Mouse (Mus musculus) small intestine, adult 2 months (tissue): ENCODE results near the gene Rtkn2. TPM values are rescaled to one million over a fixed set of nuclear protein-coding genes. Genes with fewer than 3 reads are reported as not detected.

Source experiments
- H3K27ac ChIP-seq: fragments of 200-500 bp; 2 replicates; pipeline ENCODE4 v1.5.1; 2012; ENCODE audit warnings: low read depth, low read length, control low read depth, inconsistent platforms; ENCODE audit not compliant: insufficient read depth
- H3K27me3 ChIP-seq: fragments of 200-500 bp; 2 replicates; pipeline ENCODE4 v1.6.1; 2012; ENCODE audit warnings: mild to moderate bottlenecking, moderate library complexity, low read length, inconsistent platforms; ENCODE audit not compliant: control insufficient read depth, insufficient read depth
- H3K36me3 ChIP-seq: fragments of 200-500 bp; 2 replicates; pipeline ENCODE4 v1.6.1; 2012; ENCODE audit warnings: mild to moderate bottlenecking, low read length, control low read depth, inconsistent platforms; ENCODE audit not compliant: control insufficient read depth, insufficient read depth
- H3K4me1 ChIP-seq: fragments of 200-500 bp; 2 replicates; pipeline ENCODE4 v1.6.1; 2012; ENCODE audit warnings: low read length, inconsistent platforms, mixed read lengths; ENCODE audit not compliant: control insufficient read depth, insufficient read depth, insufficient read length
- H3K4me3 ChIP-seq: fragments of 200-500 bp; 2 replicates; pipeline ENCODE4 v1.5.1; 2012; ENCODE audit warnings: low read depth, mild to moderate bottlenecking, control low read depth, inconsistent platforms, low read length, moderate library complexity
- CTCF ChIP-seq: fragments of 200-500 bp; IDR thresholded peaks from 2 replicates; pipeline ENCODE4 v1.5.1; 2012; ENCODE audit warnings: low read depth, mild to moderate bottlenecking, control low read depth, inconsistent platforms, low read length, moderate library complexity, mixed read lengths; ENCODE audit not compliant: insufficient replicate concordance, insufficient read length; ENCODE audit errors: extremely low read depth
- POLR2A ChIP-seq: fragments of 200-500 bp; IDR thresholded peaks from 2 replicates; pipeline ENCODE4 v1.6.1; 2012; ENCODE audit warnings: low read depth, mild to moderate bottlenecking, control low read depth, inconsistent platforms, low read length, moderate library complexity
- WGBS: fragments of 180-500 bp; shearing (Covaris S2); methylation state at CpG from one replicate; pipeline ENCODE4 v1.1.7; 2018; 5-methylcytosine and 5-hydroxymethylcytosine counted together
- polyA plus RNA-seq: library from polyadenylated mRNA; depleted of rRNA; stranded (reverse); fragments of >200 nt; gene quantifications from 2 replicates; pipeline ENCODE4 v1.2.3, GENCODE M21; 2012

Gene Rtkn2
- polyA plus RNA-seq, 1 experiment = 0.06 TPM

DNA sequence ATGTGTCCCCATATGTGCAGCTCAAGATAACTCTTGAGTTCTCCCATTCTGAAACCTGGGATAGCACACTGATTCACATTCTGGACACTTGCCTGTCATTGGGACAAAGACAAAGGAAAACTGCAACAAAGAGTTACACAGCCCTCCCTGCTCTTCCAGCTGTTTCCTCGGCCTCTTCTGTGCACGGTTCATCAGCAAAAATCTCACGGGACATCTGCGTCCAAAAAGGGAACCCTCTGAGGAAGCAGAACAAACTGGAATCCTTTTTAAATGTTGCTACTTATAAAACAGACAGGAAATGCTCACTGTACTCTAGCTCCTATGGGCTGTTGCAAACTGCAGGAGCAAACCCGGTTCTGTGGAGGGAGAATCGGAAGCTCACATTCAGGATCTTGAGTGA lies 13.3 kb upstream of the Rtkn2 start:
- WGBS = 63% methylated on average over 6 of the region's 6 CpGs
- Histone ChIP-seq H3K27ac (no peak overlapping the region), H3K27me3 (no peaks in the 10 kb centered on the region; the same call in 1 of the 2 replicates), H3K36me3 (no peaks in the 10 kb centered on the region), H3K4me3 (no peak overlapping the region), H3K4me1 (no peaks in the 10 kb centered on the region)
- no peak for TF ChIP-seq POLR2A
- TF ChIP-seq CTCF = no peak

DNA sequence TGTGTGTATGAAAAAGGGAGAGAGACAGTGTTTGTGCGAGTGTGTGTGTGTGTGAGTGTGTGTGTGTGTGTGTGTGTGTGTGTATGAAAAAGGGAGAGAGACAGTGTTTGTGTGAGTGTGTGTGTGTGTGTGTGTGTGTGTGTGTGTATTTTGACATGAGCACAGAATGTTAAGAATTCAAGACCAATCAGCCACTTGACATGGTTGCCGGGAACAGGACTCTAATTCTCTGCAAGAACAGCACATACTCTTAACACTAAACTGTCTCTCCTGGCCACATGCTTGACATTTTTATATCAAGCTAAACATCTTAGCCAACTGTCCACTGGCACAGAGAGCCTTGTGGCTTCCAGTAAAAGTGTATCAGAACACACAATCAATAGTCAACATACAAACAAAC lies 12.4 kb upstream of the Rtkn2 start:
- 71% methylated on average over 2 of the region's 2 CpGs for WGBS
- no peaks in the 10 kb centered on the region for H3K36me3 ChIP-seq
- no peak for TF ChIP-seq POLR2A
- no peak for TF ChIP-seq CTCF
- no peak overlapping the region for H3K27ac ChIP-seq
- no peak overlapping the region for H3K4me3 ChIP-seq
- no peaks in the 10 kb centered on the region; the same call in 1 of the 2 replicates for H3K27me3 ChIP-seq
- no peaks in the 10 kb centered on the region for H3K4me1 ChIP-seq

- Histone ChIP-seq H3K27ac (no peak overlapping the region), H3K4me1 (no peaks in the 10 kb centered on the region), H3K4me3 (no peak overlapping the region), H3K27me3 (no peaks in the 10 kb centered on the region), H3K36me3 (no peaks in the 10 kb centered on the region)
- TF ChIP-seq CTCF = no peak
- no peak for TF ChIP-seq POLR2A
- WGBS = 79% methylated on average over 11 of the region's 11 CpGs
Observed at GRCm38 (mm10) chr10:67971166-67971796, 8.1 kb upstream of the Rtkn2 start.

GRCm38 (mm10) chr10:67977271-67977670 lies 2.1 kb upstream of the Rtkn2 start:
- H3K27me3 ChIP-seq = 0 out of 2 replicates have a peak, but pooled peaks cover 4% of the 10 kb centered on the region
- no peaks in the 10 kb centered on the region for H3K36me3 ChIP-seq
- no peak overlapping the region for H3K4me3 ChIP-seq
- 46% methylated on average over 4 of the region's 4 CpGs for WGBS
- no peak overlapping the region for H3K27ac ChIP-seq
- no peak for TF ChIP-seq CTCF
- peaks cover 6% of the 10 kb centered on the region for H3K4me1 ChIP-seq

- 91% methylated on average over 8 of the region's 8 CpGs for WGBS
- 0 out of 2 replicates have a peak, but pooled peaks cover 4% of the 10 kb centered on the region for H3K27me3 ChIP-seq
- H3K27ac ChIP-seq = no peak overlapping the region
- H3K4me3 ChIP-seq = no peak overlapping the region
- TF ChIP-seq POLR2A (no peak), CTCF (no peak)
- no peaks in the 10 kb centered on the region for H3K36me3 ChIP-seq
- peaks cover 6% of the 10 kb centered on the region for H3K4me1 ChIP-seq
Observed at GRCm38 (mm10) chr10:67983776-67984175, 4.4 kb downstream of the Rtkn2 start.

DNA sequence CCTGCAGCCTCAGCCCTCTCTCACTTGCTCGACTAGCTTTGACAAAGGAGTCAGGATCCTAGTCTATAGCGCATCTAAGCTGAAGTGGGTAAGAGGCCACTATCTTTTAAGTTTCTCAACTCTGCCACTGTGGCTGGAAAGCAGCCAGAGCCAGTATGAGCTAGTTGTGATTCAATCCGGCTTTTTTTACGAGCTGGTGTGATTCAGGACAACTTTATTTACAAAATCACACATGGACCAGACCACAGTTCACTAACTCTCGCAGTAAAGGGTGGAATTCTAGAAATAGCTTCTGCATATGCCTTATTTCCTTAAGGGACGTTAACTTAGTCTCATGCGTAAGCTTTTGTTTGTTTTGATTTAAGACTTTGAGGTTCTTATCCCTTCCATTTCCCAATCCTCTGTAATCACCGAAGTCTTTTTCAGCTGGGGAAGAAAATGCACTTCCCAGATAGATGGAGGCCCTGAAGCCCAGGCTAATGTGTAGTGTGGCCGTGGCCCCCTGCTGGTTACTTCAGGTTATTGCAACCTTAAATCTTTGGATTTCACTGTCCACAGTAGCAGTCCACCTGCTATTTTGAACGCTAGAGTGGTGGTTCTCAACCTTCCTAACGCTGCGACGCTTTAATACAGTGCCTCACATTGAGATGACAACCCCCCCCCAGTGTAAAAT lies 5.0 kb downstream of the Rtkn2 start:
- Histone ChIP-seq H3K36me3 (no peaks in the 10 kb centered on the region), H3K4me1 (peaks cover 4% of the 10 kb centered on the region), H3K4me3 (no peak overlapping the region), H3K27me3 (0 out of 2 replicates have a peak, but pooled peaks cover 4% of the 10 kb centered on the region), H3K27ac (no peak overlapping the region)
- TF ChIP-seq POLR2A (no peak), CTCF (peak; percentile 76; the same call in 1 of the 2 replicates)
- WGBS = 36% methylated on average over 13 of the region's 13 CpGs

DNA sequence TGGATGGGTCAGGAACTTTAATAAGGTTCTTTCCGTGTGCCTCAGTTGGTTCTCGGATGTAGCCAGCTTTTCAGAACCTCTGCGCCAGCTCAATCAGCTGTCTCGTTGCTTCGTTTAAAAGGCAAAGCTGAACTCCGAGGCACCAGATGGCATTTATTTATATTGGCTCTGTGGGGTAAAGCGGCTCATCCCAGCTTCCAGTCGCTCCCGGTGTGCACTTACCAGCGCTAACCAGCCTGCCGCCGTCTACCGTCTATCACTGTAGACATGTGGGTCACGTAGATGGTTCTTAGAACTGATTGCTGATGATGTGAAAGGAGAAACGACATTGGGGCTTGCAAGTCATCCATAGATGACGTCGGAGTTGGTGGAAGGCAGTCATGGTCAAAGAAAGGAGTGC lies 5.7 kb downstream of the Rtkn2 start:
- H3K4me1 ChIP-seq = no peaks in the 10 kb centered on the region
- no peak overlapping the region for H3K27ac ChIP-seq
- no peaks in the 10 kb centered on the region for H3K36me3 ChIP-seq
- H3K27me3 ChIP-seq = no peaks in the 10 kb centered on the region
- 90% methylated on average over 17 of the region's 17 CpGs for whole genome bisulfite sequencing
- TF ChIP-seq POLR2A = no peak
- TF ChIP-seq CTCF = no peak
- H3K4me3 ChIP-seq = no peak overlapping the region

GRCm38 (mm10) chr10:67995356-67995755 lies 16.0 kb downstream of the Rtkn2 start:
- Histone ChIP-seq H3K4me1 (no peaks in the 10 kb centered on the region), H3K27me3 (no peaks in the 10 kb centered on the region), H3K36me3 (no peaks in the 10 kb centered on the region), H3K4me3 (no peak overlapping the region), H3K27ac (no peak overlapping the region)
- 85% methylated on average over 12 of the region's 12 CpGs for WGBS
- TF ChIP-seq POLR2A (no peak), CTCF (no peak)
